Mouse (Mus musculus) liver, embryonic 14.5 days (tissue): ENCODE results near the gene Calml3. TPM values are rescaled to one million over a fixed set of nuclear protein-coding genes. Genes with fewer than 3 reads are reported as not detected.
A peak's percentile ranks its signal among the peaks of the same experiment; 100 is the strongest.

Experiments used
- ATAC-seq: fragments of 200-750 bp; cut with Nextera tagmentation; 2 replicates; pipeline ENCODE4 v1.8.0; 2017; ENCODE audit warnings: moderate number of reproducible peaks, mild to moderate bottlenecking, moderate library complexity; ENCODE audit not compliant: insufficient read depth
- DNase-seq, 3 experiments: peaks; one replicate each; pipeline ENCODE4 v3.0.0-alpha.2; 2012 to 2013; ENCODE audit warnings: low read depth in 3 of 3, low spot score in 3 of 3
- H3K27ac ChIP-seq: fragments of 300-500 bp; sonication (generic); 2 replicates; pipeline ENCODE4 v1.5.1; 2014; ENCODE audit warnings: moderate library complexity, mild to moderate bottlenecking, control low read depth, inconsistent platforms
- H3K27me3 ChIP-seq: fragments of 300-500 bp; sonication (generic); 2 replicates; pipeline ENCODE4 v1.6.1; 2014; ENCODE audit warnings: mild to moderate bottlenecking, low read length, moderate library complexity; ENCODE audit not compliant: control insufficient read depth, insufficient read depth
- H3K36me3 ChIP-seq: fragments of 300-500 bp; sonication (generic); replicated peaks from 2 replicates; pipeline ENCODE4 v1.6.1; 2014; ENCODE audit warnings: low read depth; ENCODE audit not compliant: control insufficient read depth, insufficient read depth
- H3K4me1 ChIP-seq, 2 experiments: fragments of 200-500 bp in 1 of 2; fragments of 300-500 bp in 1 of 2; sonication (generic) in 1 of 2; replicated peaks; 2 replicates each; pipeline ENCODE4 v1.6.1; 2012 to 2014; ENCODE audit warnings: antibody characterized with exemption in 1 of 2, inconsistent platforms in 1 of 2, low read length in 1 of 2; ENCODE audit not compliant: control insufficient read depth in 2 of 2, insufficient read depth in 2 of 2
- H3K4me2 ChIP-seq: fragments of 300-500 bp; sonication (generic); 2 replicates; pipeline ENCODE4 v1.6.1; 2014; ENCODE audit warnings: low read depth, mild to moderate bottlenecking, control low read depth, moderate library complexity
- H3K4me3 ChIP-seq, 2 experiments: fragments of 200-500 bp in 1 of 2; fragments of 300-500 bp in 1 of 2; sonication (generic) in 1 of 2; 2 replicates each; pipeline ENCODE4 v1.5.1; 2012 to 2014; ENCODE audit warnings: low read depth in 2 of 2, low read length in 2 of 2, mild to moderate bottlenecking in 2 of 2, control low read depth in 1 of 2, inconsistent platforms in 1 of 2, moderate library complexity in 1 of 2; ENCODE audit not compliant: insufficient read depth in 1 of 2
- H3K9ac ChIP-seq: fragments of 300-500 bp; sonication (generic); replicated peaks from 2 replicates; pipeline ENCODE4 v1.6.1; 2014; ENCODE audit warnings: mild to moderate bottlenecking, control low read depth, moderate library complexity
- H3K9me3 ChIP-seq: fragments of 300-500 bp; sonication (generic); 2 replicates; pipeline ENCODE4 v1.6.1; 2016; ENCODE audit warnings: low read length, mixed read lengths; ENCODE audit not compliant: control insufficient read depth
- CTCF ChIP-seq: IDR thresholded peaks from 2 replicates; pipeline ENCODE4 v1.5.1; 2016; ENCODE audit warnings: antibody characterized with exemption, low read depth, control low read depth
- EP300 ChIP-seq: IDR thresholded peaks from 2 replicates; pipeline ENCODE4 v1.6.1; 2016; ENCODE audit warnings: antibody characterized with exemption, low read depth
- WGBS: fragments of 180-500 bp; shearing (Covaris S2); extraction: QIAGEN DNeasy Blood & Tissue Kit; methylation state at CpG from one replicate; pipeline ENCODE4 v1.1.7; 2014; ENCODE audit not compliant: insufficient replicate concordance; 5-methylcytosine and 5-hydroxymethylcytosine counted together
- polyA plus RNA-seq, 2 experiments: library from polyadenylated mRNA; depleted of rRNA in 1 of 2; stranded (reverse) in 1 of 2; unstranded in 1 of 2; fragments of >200 nt; fragmentation: Nextera tagmentation in 1 of 2; extraction: Ambion mirVana in 1 of 2; gene quantifications; 2 replicates each; pipeline versions ENCODE4 v1.2.1 to v1.2.3; 2012 to 2014

Gene Calml3
- polyA plus RNA-seq, 2 experiments: not detected

- no peak overlapping the region for H3K4me3 ChIP-seq
- no peaks in the 10 kb centered on the region for H3K4me1 ChIP-seq
- no peaks in the 10 kb centered on the region for H3K9me3 ChIP-seq
- H3K4me2 ChIP-seq: no peak overlapping the region
- no peak for ATAC-seq
- no peak overlapping the region for H3K9ac ChIP-seq
- no peaks in the 10 kb centered on the region for H3K36me3 ChIP-seq
- 56% methylated on average over 5 of the region's 5 CpGs for WGBS
- no peak for TF ChIP-seq EP300
- TF ChIP-seq CTCF: no peak
- DNase-seq: no peak
- H3K27ac ChIP-seq: no peak overlapping the region
- H3K27me3 ChIP-seq: no peaks in the 10 kb centered on the region
Measured at GRCm38 (mm10) chr13:3777216-3777912, 26.8 kb downstream of the Calml3 start.

DNA sequence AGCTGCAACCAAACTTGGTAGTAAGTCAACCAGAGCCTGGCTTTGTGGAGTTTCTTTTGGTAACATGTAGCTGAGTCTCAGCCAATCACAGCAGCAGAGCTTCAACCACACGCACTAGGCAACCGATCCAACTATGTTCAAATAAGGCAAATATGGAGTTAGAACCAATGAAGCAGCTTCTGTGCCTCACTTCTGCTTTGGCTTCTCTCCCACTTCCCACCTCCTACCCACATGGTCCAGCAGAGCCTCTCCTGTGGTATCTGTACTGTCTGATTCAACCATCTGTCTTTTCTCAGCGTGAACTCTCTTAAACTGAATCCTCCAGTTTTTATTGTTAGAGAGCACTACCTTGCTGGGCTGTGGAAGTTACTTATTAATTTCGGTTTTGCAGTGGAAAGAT lies 27.7 kb downstream of the Calml3 start:
- DNase-seq: no peak
- ATAC-seq: peak; percentile 28; the same call in 1 of the 2 replicates
- Histone ChIP-seq H3K4me1 (no peaks in the 10 kb centered on the region), H3K36me3 (no peaks in the 10 kb centered on the region), H3K4me2 (no peak overlapping the region), H3K9ac (no peak overlapping the region), H3K27ac (no peak overlapping the region), H3K4me3 (no peak overlapping the region), H3K9me3 (no peaks in the 10 kb centered on the region), H3K27me3 (no peaks in the 10 kb centered on the region)
- TF ChIP-seq EP300 (no peak), CTCF (no peak)
- WGBS: 63% methylated on average over 4 of the region's 4 CpGs

- DNase-seq: no peak
- H3K9me3 ChIP-seq: no peaks in the 10 kb centered on the region
- H3K9ac ChIP-seq: no peak overlapping the region
- H3K36me3 ChIP-seq: no peaks in the 10 kb centered on the region
- no peak overlapping the region for H3K27ac ChIP-seq
- no peak overlapping the region for H3K4me2 ChIP-seq
- 59% methylated on average over 4 of the region's 4 CpGs for WGBS
- no peaks in the 10 kb centered on the region for H3K27me3 ChIP-seq
- no peaks in the 10 kb centered on the region for H3K4me1 ChIP-seq
- ATAC-seq: no peak
- H3K4me3 ChIP-seq: no peak overlapping the region
- no peak for TF ChIP-seq EP300
- no peak for TF ChIP-seq CTCF
Measured at GRCm38 (mm10) chr13:3774991-3775390, 29.1 kb downstream of the Calml3 start.

DNA sequence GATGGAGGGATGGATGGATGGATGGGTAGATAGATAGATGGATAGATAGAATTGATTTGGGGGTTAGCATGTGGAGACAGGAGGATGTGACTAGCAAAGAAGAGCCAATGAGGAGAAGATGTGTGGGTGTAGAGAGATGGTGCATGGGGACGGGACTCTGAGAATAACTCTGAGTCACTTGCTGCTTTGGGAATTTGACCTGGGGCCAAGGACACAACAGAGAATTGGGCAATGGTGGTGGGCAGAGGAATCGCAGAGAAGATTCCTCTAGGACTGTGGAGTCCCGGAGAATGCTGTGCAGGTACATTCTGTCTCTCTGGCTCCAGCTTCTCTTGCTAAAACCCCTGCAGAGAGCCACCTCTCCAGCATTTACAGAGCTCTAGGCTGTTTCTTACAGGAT lies 29.8 kb downstream of the Calml3 start:
- ATAC-seq (no peak), DNase-seq (no peak)
- Histone ChIP-seq H3K9ac (no peak overlapping the region), H3K27me3 (no peaks in the 10 kb centered on the region), H3K27ac (no peak overlapping the region), H3K4me3 (no peak overlapping the region), H3K36me3 (no peaks in the 10 kb centered on the region), H3K4me1 (peaks cover 0 to 2% of the 10 kb centered on the region in 2 experiments; a peak in 2 of 4 replicates), H3K9me3 (no peaks in the 10 kb centered on the region), H3K4me2 (no peak overlapping the region)
- TF ChIP-seq CTCF: no peak
- no peak for TF ChIP-seq EP300
- WGBS: 59% methylated on average over 3 of the region's 3 CpGs

GRCm38 (mm10) chr13:3773149-3773688 lies 30.9 kb downstream of the Calml3 start:
- TF ChIP-seq EP300: no peak
- no peak for TF ChIP-seq CTCF
- H3K9me3 ChIP-seq: no peaks in the 10 kb centered on the region
- H3K27me3 ChIP-seq: no peaks in the 10 kb centered on the region
- no peak overlapping the region for H3K9ac ChIP-seq
- H3K4me3 ChIP-seq: no peak overlapping the region
- ATAC-seq (no peak), DNase-seq (no peak)
- H3K36me3 ChIP-seq: no peaks in the 10 kb centered on the region
- no peak overlapping the region for H3K27ac ChIP-seq
- WGBS: 76% methylated on average over 2 of the region's 2 CpGs
- peaks cover 0 to 6% of the 10 kb centered on the region in 2 experiments; a peak in 2 of 4 replicates for H3K4me1 ChIP-seq
- H3K4me2 ChIP-seq: no peak overlapping the region
